Mouse (Mus musculus): Measurements from ENCODE around the gene Abhd12b.
A peak's percentile ranks its signal among the peaks of the same experiment; 100 is the strongest.

Gene Abhd12b

DNA sequence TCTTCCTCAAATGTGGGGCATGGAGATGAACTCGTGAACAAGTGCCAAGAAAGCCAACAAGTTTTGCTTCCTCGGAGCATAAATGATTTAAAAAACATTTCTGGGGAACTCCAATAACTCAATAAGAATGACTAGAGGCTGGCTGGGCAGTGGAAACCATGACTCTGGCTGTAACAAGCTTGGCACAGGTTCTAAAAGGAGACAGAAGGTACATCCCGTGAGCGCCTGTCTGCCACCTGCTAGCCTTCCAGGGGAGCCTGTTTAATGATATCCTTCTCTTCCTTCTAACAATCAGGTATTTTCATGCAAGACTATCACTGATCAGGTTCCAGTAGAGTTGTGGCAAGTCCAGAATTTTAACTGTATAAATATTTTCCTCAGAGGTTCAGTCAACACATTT is 58.6 kb downstream of the Abhd12b start:
- DNase-seq: no peak

- no peak for DNase-seq
Observed at GRCm38 (mm10) chr12:70213601-70214000, 59.7 kb downstream of the Abhd12b start.

DNA sequence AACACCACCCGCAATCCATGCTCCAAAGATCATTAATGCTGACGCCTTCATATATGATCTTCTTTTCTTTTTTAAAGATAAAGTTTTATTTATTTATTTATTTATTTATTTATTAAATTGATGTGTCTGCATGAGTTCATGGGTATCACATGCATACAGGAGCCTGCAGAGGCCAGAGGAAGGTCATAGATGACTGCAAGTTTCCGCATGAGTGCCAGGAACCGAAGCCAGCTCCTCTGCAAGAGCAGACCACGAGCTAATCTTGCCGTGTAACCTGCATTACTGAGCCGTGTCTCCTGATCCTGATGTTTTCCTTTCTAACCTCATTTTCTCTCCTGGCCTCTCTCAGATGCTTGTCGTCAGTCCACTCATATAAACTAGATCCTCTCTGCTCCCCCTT is 60.3 kb downstream of the Abhd12b start:
- DNase-seq: no peak

DNA sequence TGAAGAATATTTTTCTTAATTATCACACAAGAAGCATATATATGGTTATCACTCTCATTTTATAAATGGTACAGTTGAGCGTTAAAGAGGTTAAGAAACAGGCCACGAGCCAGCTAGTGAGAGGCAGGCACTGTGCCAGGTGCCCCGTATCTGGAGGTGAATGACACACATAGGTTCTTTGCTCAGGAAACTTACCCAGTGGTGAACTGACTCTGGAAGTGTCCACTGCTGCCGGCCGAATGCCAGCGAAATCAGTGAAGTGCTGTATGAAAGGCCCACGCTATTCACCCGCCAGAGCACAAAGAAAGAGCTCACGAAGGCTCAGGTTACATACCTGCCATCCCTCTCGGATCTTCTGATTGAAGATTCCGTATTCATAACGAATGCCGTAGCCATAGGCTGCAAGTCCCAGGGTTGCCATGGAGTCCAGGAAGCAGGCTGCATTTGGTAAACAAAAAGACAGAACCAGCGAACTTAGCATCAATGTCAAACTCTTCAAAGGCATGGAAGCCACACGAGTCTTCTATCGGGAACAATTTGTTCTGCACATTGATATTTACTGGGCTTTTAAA is 62.4 kb downstream of the Abhd12b start:
- no peak for DNase-seq

DNA sequence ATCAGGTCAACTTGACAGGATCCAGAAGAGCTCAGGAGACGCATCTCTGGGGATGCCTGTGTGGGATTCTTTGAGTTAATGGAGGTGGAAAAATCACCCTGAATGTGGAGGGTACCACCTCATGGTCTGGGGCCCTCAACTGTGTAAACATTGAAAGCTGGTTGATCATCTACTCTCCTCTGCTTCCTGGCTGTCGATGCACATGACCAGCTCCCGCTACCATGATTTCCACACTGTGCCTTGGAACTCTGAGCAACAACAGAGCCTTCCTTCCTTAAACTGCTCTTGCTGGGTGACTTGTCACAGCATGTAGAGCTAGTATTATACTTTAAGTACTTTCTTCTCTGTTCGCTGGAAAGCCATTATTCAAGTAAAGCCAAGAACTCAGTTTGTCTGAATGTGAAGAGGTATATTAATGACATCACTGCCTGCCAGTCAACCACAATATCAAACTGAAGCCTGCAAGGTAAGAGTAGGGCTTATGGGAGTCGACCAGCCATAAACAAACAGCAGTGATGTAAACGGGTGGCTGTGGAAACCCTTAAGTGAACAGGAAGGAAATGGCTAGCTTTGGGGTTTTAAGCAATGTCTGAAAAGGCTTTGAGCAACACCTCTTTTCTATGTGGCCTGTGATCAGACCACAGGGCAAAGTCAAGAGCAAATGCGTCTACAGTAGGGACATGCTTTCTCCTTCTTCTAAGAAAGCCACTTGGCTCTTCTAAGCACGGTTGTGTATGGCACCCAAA is 65.0 kb downstream of the Abhd12b start:
- DNase-seq: no peak

- no peak for DNase-seq
Observed at GRCm38 (mm10) chr12:70221425-70221824, 67.5 kb downstream of the Abhd12b start.

DNA sequence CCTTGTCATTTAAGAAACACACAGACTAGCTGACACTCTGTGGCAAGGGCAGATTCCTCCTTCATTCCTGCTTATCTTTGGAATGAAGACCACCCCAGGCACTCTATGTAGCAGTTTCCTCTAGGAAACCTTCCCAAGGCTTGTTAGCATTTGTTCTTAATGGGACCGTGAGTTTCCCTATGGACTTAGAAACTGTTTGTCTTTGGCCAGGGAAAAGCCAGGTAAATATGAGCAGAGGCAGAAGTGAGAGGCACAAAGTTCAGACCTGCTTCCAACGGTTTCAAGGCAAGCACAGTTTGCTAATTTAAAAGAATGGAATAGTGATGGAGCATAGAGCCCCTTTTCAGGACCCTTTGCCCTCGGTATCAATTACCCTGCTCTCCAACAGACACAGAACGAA is 69.4 kb downstream of the Abhd12b start:
- DNase-seq: no peak

DNA sequence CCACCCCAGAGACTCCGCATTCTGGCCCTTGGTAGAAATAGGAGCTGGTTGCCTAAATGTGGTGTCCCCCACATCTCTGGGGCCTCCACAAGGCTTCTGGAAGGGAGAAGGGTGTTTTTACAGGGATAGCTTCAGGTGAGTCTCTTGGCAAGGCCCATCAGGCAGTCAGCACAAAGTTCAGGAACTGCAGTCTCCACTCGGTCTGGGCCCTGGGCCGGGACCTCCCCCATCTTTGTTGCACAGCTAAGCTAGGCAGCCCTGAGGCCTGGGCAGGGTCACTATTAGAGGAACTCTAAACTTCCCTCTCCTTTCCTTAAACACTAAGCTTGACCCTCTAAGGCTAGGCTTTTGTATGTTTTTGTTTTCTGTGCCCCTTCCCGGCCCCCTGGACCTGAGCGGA is 72.7 kb downstream of the Abhd12b start:
- no peak for DNase-seq

DNA sequence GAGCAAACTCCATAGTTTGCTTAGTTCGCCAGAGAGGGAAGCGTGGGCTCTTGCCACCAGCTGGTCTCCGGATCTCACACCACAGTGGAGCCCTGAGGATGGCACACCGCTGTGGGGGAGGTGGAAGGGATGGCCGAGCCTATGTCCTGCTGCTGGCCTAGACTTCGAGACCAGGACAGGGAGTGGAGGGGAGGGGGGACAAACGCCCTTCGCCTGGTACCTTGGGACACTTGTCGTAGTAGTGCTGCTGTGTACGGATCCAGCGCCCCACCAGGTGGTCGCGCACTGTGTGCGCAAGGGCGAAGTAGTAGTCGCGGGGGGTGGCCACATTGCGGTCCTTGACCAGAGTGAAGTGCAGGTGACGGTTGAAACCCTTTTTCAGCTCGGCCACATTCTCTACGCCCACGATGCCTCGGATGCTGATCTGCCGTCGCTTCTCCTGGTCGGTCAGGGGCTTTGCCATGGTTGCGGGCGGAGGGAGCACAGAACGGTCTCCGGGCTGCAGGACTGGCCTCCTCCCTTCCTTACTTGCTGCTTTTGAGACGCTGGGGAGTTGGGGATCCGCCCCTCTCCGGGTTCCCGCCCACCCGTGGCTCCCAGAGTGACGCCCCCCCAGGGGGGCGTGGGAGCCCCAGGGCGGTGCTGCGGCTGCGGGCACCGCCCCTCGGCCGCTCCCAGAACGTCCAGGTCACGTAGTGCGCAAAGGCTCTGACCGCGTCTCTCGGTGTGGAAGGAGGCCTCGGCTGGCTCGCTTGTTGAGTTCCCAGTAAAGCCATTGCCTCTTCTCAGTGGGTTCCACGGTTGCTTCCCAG is 73.4 kb downstream of the Abhd12b start:
- DNase-seq: peak; percentile 83

GRCm38 (mm10) chr12:70228155-70228554 is 74.2 kb downstream of the Abhd12b start:
- no peak for DNase-seq

GRCm38 (mm10) chr12:70231294-70231693 is 77.4 kb downstream of the Abhd12b start, which contains the start of gene Pygl:
Gene Pygl (minus strand): TSS chr12:70231488.
- no peak for DNase-seq

DNA sequence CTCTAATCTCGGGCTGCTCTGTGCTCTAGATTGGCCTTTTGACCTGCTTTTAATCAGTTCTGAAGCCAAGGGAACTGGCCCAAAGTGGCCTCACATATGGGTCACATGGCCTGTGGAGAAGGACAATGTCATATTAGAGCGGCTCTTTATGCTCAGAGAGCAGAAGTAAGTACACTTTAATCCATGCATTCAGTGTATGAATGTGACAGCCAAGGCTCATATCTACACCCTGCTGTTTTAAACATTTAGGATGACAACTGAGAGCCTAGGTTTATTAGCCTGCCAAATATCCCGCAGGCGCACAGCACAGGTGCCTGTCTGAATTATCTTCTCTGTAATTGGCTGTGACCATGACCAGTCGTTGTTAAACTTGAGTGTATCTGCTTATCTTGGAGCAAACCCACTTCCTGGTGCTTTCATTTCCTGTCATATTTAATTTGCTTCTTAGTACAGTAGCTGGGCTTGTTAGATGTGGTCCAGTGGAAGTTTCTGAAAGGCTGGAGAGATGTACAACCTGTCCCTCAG is 78.1 kb downstream of the Abhd12b start:
- no peak for DNase-seq

Measured in kidney, adult 11 months (tissue).